Mouse (Mus musculus) layer of hippocampus, postnatal 14 days (tissue): ENCODE data around the gene Gm21958. TPM values are rescaled to one million over a fixed set of nuclear protein-coding genes. Genes with fewer than 3 reads are reported as not detected.
"Not testable (repeated sequence)": the region's sequence is repeated elsewhere in the genome, so short reads cannot be mapped to it uniquely, and the experiment has no call there.

Source experiments
- DNase-seq, 2 experiments: peaks; one replicate each; pipeline ENCODE4 v3.0.0; 2021 to 2022; ENCODE audit warnings: low spot score in 2 of 2, mixed read lengths in 1 of 2
- total RNA-seq, 2 experiments: library from RNA; stranded (reverse); gene quantifications; 2 replicates each; pipeline ENCODE4 v1.2.3; 2021

Gene Gm21958
- total RNA-seq, 2 experiments from 2014 or later, result not detected

- no peak for DNase-seq
Observed at GRCm38 (mm10) chr3:54723741-54724500, 9.8 kb upstream of the Gm21958 start.

- no peak for DNase-seq
Observed at GRCm38 (mm10) chr3:54718947-54719346, 4.8 kb upstream of the Gm21958 start.

DNA sequence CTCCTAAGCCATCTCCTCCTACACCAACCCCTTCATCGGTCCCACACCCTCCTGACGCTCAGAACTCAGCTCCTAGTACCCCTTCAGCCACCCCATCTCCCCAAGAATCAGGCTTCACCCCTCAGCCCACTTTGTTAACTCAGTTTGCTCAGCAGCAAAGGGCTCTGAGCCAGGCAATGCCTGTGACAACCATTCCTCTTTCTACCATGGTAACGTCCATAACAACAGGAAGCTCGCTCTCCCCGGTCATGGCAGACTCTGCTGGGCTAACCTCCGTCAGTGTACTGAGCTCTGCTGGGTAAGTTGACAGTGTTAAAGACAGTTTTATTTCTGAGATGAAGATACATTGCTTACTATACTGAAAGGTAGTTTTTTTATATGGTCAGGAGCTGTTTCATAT lies 3.2 kb upstream of the Gm21958 start:
- no peak for DNase-seq

DNA sequence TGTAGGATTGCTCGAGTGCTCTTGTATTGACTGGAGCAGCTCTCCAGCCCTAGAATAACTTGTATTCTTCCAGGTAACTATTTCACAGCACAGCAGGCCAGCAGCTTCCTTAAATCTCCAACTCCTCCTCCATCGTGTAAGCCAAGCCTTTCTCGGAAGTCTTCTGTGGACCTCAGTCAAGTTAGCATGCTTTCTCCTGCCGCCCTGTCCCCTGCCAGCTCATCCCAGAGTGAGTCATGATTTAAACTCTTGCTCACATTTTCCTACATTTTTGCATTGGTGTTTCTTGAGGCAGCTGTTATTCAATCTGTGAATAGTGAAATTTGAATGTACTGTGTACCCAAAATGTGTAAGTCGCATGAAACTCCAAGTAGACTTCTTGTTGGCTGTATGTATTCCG lies 1.3 kb upstream of the Gm21958 start:
- DNase-seq, result no peak

- DNase-seq, result no peak
Observed at GRCm38 (mm10) chr3:54708972-54709371, 5.2 kb downstream of the Gm21958 start.

GRCm38 (mm10) chr3:54704106-54704505 lies 10.0 kb downstream of the Gm21958 start:
- not testable (repeated sequence) for DNase-seq

DNA sequence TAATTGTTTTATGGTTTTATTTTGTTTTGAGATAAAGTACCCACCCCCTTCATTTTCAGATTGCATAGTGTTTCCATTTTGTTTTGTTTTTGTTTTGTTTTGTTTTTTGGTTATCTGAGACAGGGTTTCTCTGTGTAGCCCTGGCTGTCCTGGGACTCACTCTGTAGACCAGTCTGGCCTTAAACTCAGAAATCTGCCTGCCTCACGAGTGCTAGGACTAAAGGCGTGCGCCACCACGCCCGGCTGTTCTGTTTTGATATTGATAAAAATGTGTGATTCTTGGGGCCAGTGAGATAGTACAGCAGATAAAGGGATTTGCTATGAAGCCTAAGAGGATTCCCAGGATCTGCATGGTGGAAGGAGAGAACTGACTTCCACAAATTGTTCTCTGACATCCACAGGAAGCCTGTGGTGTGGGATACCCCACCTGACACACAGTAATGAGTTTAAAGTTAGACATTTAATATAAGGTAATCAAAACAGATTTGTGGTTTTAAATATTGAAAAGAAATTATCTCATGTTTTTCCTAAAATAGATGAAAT lies 14.3 kb downstream of the Gm21958 start:
- DNase-seq, result no peak

GRCm38 (mm10) chr3:54693056-54693415 lies 21.1 kb downstream of the Gm21958 start:
- no peak for DNase-seq

- DNase-seq, result peak; percentile 87 to 93
Observed at GRCm38 (mm10) chr3:54692202-54693055, 21.7 kb downstream of the Gm21958 start, which contains the start of gene Supt20. Gene Supt20 (plus strand): TSS chr3:54692807.

GRCm38 (mm10) chr3:54689091-54689490 lies 25.1 kb downstream of the Gm21958 start:
- peak in 1 of 2 experiments; percentile 36 for DNase-seq

DNA sequence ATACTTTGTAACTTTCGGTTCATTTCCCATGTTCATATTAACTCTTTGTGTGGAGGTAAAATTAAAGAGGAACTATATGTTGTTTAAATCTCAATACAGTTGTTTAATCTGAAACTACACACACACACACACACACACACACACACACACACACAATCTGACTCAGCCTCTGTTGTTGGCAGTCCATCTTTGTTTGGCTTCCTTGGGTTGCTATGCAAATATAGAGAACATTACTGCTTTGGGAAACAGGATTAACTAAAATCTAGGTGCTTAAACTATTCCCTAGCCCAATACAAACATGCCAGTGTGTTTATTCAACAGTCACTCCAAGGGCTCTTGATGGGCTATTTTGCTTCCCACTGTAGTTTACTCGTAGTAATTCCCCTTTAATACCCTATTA lies 26.9 kb downstream of the Gm21958 start:
- DNase-seq, result no peak

DNA sequence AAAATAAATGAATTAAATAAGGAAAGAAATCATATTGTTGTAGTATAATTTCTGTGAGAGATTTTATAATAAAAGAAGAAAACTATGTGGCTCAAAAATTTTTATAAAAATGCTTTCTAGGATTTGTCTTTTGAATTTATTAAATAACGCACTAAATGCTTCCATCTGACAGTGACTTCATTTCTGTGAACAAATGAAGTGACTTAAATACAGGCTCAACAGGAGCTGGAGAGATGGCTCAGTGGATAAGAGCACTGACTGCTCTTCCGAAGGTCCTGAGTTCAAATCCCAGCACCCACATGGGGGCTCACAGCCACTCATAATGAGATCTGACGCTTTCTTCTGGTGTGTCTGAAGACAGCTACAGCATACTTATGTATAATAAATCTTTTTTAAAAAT lies 29.0 kb downstream of the Gm21958 start:
- no peak for DNase-seq

GRCm38 (mm10) chr3:54681310-54682204 lies 32.6 kb downstream of the Gm21958 start:
- no peak for DNase-seq

DNA sequence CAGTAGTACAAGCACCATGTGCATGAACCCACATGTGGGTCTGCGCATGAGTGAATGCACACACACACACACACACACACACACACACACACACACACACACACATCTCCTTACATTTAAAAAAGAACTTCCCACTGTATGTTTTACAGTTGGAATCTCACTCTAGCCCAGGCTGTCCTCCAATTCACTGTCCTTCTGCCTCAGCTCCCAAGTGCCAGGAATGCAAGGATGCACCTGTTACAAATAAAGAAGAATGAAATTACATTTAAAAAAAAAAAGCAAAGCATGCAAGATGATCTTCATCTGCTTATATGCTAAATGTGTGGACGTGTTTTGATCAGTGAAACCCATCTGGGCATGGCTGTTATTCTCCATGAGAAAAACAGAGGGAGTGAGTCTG lies 37.3 kb downstream of the Gm21958 start:
- peak in 1 of 2 experiments; percentile 21 for DNase-seq

DNA sequence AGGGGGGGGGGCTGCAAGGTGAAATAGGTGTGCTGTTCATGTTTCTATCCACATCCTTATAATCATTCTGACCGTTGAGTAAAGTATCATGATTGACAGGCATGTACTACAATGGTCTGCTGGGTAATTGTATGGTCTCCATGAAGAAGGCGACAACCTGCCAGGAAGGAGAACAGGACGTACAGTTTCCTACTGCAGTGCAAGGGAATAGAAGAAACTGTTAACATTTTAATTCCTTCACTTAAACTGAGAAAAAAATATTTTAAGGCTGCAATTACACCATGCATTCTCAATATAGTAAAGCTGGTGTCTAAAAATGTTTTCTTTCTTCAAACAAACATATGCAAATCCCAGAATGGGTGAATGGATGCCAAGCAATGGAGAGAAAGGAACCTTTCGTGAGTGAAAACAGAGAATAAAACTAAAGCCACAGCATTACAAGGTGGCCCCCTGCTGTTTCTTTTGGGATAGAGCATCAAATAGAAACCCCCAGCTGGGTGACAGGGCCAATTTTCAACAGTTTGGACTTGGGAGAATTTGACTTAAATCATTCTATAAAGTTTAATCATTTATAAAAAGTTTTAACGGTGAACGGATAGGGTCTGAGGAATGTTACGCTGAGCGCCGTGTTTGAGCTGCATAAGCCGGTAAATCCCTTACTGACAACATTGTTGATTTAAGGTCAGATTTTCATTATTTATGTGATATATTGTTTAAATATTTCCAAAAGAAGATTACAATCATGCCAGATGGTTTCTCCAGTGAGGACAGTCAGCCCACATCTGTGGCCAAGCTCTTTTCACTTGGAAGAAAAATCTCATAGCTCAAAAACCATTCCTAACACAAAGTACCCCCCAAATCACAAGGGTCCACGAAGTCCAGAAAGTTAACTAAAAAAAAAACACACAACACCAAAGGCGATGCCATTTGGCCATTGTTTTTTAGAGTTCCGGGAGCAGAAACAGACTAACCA lies 41.3 kb downstream of the Gm21958 start:
- peak; percentile 42 to 82 for DNase-seq

GRCm38 (mm10) chr3:54672111-54672510 lies 42.0 kb downstream of the Gm21958 start:
- no peak for DNase-seq

- DNase-seq, result no peak
Observed at GRCm38 (mm10) chr3:54669559-54669958, 44.6 kb downstream of the Gm21958 start.

DNA sequence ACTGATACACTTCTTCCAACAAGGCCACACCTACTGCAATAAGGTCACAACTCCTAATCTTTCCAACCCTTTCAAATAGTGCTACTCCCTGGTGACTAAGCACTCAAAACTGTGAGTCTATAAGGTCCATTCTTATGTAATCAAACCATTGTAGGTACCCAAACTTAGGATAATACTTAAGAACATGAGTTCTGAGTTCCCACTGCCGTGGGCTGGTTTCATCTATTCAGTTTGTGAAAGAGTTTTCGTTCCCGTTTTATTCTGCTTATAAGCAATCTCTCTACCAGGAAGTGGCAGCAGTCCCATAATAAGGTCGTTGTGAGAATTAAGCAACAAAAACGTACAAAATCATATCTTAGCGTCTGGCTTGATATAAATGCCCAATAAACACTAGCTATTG lies 45.4 kb downstream of the Gm21958 start:
- DNase-seq, result no peak

DNA sequence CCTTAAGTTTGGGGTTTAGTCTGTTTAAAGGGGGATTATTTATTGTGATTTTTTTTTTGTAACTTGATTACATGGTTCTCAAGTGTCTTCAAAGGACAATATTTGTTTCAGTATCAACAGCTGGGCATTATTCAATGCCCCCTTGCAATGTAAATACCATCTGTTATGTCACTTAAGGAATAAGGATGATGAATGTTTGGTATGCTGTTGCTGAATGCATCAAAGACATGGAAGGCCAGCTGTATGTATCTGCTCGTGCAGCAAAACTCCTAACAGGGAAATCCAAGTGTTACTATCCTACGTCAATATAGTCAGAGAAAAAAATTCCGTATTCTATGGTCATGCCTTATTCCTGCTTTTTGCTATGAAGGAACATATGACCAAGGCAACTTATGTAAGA lies 46.0 kb downstream of the Gm21958 start:
- no peak for DNase-seq
